Mouse (Mus musculus) induced T-regulatory cell, adult 2 months (primary cell): ENCODE results near the gene Itga8.

ENCODE experiments used
- DNase-seq: peaks from one replicate; pipeline ENCODE4 v3.0.0-alpha.2; 2012; ENCODE audit warnings: low read depth

The Itga8 gene

GRCm38 (mm10) chr2:12301431-12302170, at the start of gene Itga8:
Gene Itga8 (minus strand): TSS chr2:12301922.
- DNase-seq, result peak; percentile 61

- no peak for DNase-seq
Measured at GRCm38 (mm10) chr2:12348914-12349313, 47.2 kb upstream of the Itga8 start.

- no peak for DNase-seq
Measured at GRCm38 (mm10) chr2:12331962-12332361, 30.2 kb upstream of the Itga8 start.

- DNase-seq, result no peak
Measured at GRCm38 (mm10) chr2:12329620-12330019, 27.9 kb upstream of the Itga8 start.

GRCm38 (mm10) chr2:12329068-12329407, 27.3 kb upstream of the Itga8 start:
- DNase-seq, result no peak

- no peak for DNase-seq
Measured at GRCm38 (mm10) chr2:12328355-12329067, 26.8 kb upstream of the Itga8 start.

- DNase-seq, result no peak
Measured at GRCm38 (mm10) chr2:12327691-12328354, 26.1 kb upstream of the Itga8 start.

- peak; percentile 56 for DNase-seq
Measured at GRCm38 (mm10) chr2:12327216-12327615, 25.5 kb upstream of the Itga8 start.

GRCm38 (mm10) chr2:12325868-12326267, 24.1 kb upstream of the Itga8 start:
- no peak for DNase-seq

GRCm38 (mm10) chr2:12325417-12325816, 23.7 kb upstream of the Itga8 start:
- DNase-seq, result no peak

GRCm38 (mm10) chr2:12320914-12321313, 19.2 kb upstream of the Itga8 start:
- no peak for DNase-seq

- no peak for DNase-seq
Measured at GRCm38 (mm10) chr2:12318715-12319114, 17.0 kb upstream of the Itga8 start.

- DNase-seq, result no peak
Measured at GRCm38 (mm10) chr2:12318036-12318435, 16.3 kb upstream of the Itga8 start.

- no peak for DNase-seq
Measured at GRCm38 (mm10) chr2:12317343-12317742, 15.6 kb upstream of the Itga8 start.

GRCm38 (mm10) chr2:12316361-12316760, 14.6 kb upstream of the Itga8 start:
- DNase-seq, result no peak

GRCm38 (mm10) chr2:12314028-12314427, 12.3 kb upstream of the Itga8 start:
- no peak for DNase-seq

GRCm38 (mm10) chr2:12308466-12308865, 6.7 kb upstream of the Itga8 start:
- DNase-seq, result no peak

GRCm38 (mm10) chr2:12307311-12307710, 5.6 kb upstream of the Itga8 start:
- no peak for DNase-seq

GRCm38 (mm10) chr2:12305064-12305650, 3.4 kb upstream of the Itga8 start:
- no peak for DNase-seq

GRCm38 (mm10) chr2:12300449-12301228, 1.1 kb downstream of the Itga8 start:
- no peak for DNase-seq

- no peak for DNase-seq
Measured at GRCm38 (mm10) chr2:12297287-12297686, 4.4 kb downstream of the Itga8 start.

- no peak for DNase-seq
Measured at GRCm38 (mm10) chr2:12295150-12295549, 6.6 kb downstream of the Itga8 start.
